Mouse (Mus musculus) heart, postnatal 36 days (tissue): Measurements from ENCODE around the gene Rassf7. TPM values are rescaled to one million over a fixed set of nuclear protein-coding genes. Genes with fewer than 3 reads are reported as not detected.

Experiments
- DNase-seq, 2 experiments: peaks; one replicate each; pipeline ENCODE4 v3.0.0; 2021 to 2022
- intact Hi-C: fragments of 180-260 bp; cut with DNase I; formaldehyde crosslinking; loops from one replicate; pipeline ENCODE4 v1.15.1; 2025
- total RNA-seq, 2 experiments: library from RNA; stranded (reverse); gene quantifications; 2 replicates each; pipeline ENCODE4 v1.2.3; 2021

Gene Rassf7
- 1 to 10 TPM in 1 of 2 experiments, under 1 TPM in 1; 0.79 to 1.7 TPM for total RNA-seq

DNA sequence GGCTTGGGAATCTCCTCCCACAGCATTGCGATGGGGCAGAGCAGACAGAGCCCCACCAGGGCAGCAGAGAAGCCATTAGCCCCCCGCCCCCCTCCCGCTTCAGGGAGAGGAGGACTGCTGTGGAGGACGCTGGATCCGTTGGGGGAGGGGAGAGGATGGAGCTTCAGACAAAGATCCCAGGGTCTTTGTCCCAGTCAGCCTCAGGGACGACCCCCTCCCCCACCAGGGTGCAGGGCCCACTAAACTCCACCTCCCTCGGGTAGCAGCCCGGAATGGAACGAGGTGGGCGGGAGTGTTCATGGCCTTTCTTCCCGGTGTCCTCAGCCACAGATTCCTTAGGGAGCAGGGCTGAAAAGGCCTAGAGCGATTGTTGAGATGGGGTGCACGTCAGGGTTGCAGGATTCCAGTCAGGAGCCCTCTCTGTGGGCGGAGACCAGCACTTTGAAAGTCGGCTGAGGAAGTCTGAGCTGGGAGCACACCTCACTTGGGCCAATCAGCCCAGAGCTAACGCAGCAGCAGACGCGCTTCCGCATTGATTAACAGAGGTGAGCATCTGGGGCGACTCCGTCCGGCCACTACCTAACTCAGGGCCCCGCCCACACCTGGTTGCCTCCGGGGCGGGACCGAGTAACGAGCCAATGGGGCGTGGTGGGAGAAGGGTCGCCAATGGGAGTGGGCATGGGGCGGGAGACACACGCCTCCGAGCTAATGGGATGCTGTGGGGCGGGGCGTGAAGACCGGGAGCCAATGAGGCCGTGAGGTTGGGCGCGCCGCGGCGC, at the start of gene Rassf7:
Rassf7 (plus strand) TSS at position 760 of the 779 bp plus-strand sequence.
- peak; percentile 75 to 79 for DNase-seq
- intact Hi-C loops: no loop called here

DNA sequence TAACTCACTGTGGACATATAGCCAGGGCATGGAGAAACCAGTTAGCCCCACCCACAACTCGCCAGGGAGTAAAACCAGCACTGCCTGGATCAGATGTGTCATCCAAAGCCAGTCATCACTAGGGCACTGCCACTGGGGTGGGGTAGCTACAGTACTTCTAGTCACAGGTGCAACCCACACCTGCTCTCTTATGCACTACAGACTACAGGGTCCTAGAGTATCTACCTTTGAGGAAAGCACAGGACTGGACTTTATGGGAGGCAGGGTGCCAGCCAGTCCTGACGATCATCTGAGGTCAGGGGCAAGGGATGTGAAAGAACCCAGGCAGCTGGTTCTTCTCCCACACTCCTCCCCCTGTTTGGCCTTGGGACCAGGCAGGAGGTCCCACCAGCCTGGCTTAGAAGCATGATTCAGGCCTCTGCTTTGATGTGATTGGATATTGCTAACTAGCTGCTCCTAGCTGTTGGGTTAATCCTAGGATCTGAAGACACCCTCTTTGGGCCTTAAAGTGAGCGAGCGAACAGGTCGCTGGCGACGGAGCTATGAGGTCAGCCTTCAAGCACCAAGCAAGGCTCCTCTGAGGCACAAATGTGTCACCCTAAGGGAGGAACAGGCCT, 47.7 kb upstream of the Rassf7 start:
- intact Hi-C loops: loop anchor here (2.0 kb wide), 1 partner anchor 35 kb away; no protein-coding TSS in a partner anchor
- peak; percentile 32 to 37 for DNase-seq

DNA sequence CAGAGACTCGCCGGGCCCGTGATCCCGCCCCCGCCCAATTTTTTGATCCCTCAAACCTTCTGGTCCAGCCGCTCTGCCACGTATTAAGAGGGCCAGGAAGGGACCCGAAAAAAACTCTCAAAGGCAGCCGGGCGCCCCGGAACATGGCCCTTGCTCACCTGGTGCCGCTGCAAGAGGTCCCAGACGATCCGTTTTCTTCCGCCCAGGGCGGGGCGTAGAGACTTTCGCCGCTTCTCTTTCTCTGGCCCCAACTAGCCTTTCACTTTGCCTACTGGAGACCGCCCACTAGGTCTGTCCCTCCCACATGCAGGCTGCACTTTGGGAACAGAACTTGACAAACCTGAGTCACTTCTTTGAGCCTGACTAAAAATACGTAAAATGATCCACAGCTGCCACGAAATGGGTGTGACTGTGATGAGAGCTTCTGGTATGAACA, 47.1 kb upstream of the Rassf7 start:
- intact Hi-C loops: loop anchor here (2.0 kb wide), 1 partner anchor 36 kb away; no protein-coding TSS in a partner anchor

DNA sequence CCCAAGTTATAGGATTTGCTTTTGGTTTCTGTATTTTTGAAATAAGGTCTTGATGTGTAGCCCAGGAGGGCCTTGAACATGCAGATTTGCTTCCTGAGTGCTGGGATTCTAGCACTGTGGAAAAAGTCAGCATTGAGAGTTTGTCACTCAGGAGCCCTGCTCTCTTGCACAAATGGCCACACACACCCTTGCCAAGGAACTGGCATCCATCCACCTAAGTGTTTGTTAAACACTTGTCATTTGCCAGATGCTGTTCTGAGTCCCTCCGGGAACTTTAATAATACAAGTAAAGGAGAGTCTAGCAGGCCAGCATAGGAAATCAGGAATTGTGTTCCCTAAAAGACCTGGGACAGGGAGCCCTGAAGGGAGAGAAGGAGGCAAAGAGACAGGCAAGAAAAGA, 46.4 kb upstream of the Rassf7 start:
- intact Hi-C loops: loop anchor here (2.0 kb wide), 1 partner anchor 36 kb away; no protein-coding TSS in a partner anchor

More for the DNA sequence above, 47.1 kb upstream of the Rassf7 start:
- DNase-seq: peak; percentile 62 to 74

DNA sequence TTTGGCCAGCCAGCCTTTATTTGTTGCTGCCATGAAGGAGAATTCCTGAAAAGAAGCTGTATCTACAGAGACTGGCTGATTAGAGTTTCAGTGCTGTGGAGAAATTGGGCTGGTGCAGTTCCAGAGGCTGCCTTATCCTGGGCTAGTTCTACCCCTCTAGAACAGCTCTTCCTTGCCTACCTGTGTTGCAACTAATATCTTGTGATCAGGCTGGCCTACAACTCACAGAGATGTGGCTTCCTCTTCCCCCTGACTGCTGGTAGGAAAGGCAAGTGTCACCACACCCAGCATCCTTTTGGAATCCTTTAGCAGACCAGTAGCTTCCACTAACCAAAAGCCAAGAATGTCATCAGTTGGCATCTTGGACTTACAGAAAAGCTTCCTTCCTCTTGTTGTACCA, 45.8 kb upstream of the Rassf7 start:
- no peak for DNase-seq

More for the DNA sequence above, 46.4 kb upstream of the Rassf7 start:
- no peak for DNase-seq

DNA sequence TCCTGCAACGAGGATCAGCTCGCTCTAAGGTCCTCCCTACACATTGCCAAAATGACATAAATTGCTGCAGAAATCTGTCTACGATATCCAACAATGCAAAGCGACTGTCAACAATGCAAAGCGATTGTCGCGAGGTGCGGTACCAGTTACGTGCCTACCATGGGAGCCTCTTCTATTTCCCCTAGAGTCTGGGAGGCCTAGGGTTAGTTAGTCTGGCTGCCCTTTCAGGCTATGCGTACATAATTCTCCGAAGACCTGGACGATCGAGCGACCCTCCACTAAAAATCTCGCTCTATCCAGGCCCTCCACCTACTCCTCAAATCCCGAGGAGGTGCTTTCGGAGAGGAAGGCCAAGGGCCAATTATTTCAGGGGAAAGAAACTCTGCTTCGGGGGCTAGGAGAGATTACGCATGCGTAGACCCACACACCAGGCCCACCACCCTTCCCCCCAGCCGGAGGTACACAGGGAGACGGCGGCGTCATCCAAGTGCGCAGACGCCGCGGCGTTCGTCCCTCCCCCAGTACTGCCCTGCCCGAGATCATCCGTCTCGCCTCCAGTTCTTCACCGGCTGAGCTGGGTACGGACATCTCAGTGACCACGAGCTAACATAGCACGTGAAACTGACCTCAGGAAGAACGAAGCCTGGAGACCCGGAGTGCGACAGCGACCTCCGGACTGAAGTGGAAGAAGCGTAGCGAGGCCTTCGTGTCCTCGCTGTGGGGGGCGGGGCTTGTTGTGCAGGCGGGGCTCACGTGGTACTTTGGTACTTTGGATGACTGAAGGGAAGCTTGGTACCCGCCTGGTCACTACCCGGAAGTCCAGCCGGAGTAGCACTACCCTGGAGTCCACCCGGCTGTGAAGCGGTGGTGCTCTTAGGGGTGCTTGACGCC, 43.3 kb upstream of the Rassf7 start, which contains the start of gene Rnh1:
Rnh1 (minus strand) TSS at position 742 of the 891 bp plus-strand sequence.
- peak; percentile 84 to 94 for DNase-seq
- intact Hi-C loops: loop anchor here (5.0 kb wide), 2 partner anchors 215 to 325 kb away; partner anchors contain the start of genes Gm45717, Ifitm2, Odf3 and Scgb1c1

More for the DNA sequence above, 45.8 kb upstream of the Rassf7 start:
- intact Hi-C loops: loop anchor here (2.0 to 5.0 kb wide), 3 partner anchors 37 to 323 kb away; partner anchors contain the start of genes Gm45717, Ifitm2, Odf3 and Scgb1c1

DNA sequence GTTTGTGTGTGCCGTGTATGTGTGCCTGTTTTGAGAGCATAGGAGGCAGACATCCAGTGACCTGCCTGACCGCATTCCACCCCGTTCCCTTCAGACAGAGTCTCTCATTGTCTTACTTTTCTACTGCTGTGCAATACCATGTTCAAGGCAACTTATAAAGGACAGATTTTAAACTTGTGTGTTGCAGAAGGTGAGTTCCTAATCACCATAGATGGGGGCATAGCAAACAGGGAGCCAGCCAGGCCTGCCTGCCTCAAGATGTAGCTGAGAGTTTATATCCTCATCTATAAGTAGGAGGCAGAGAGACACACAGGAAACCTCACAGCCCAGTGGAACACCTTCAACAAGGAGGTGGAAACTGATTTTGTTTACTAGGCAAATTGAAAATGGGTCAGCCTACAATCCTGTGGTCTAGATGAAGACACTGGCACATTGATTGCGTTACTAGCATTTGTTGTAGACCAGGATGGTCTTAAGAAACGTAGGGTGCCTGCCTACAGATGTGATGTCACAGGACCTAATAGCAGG, 42.3 kb upstream of the Rassf7 start:
- intact Hi-C loops: loop anchor here (5.0 kb wide), 2 partner anchors 216 to 326 kb away; partner anchors contain the start of genes Gm45717, Ifitm2, Odf3 and Scgb1c1
- no peak for DNase-seq

DNA sequence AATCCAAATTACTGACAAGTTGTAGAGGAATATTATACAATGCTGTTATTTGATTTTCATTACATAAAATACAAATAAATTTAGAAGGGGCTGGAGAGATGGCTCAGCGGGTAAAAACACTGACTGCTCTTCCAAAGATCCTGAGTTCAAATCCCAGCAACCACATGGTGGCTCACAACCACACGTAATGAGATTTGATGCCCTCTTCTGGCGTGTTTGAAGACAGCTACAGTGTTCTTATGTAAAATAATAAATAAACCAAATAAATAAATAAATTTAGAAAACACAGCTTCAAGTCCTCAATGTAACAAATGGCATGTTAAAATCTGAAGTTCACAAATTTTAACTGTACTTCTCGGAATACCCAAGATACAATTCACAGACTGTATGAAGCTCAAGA, 40.6 kb upstream of the Rassf7 start:
- intact Hi-C loops: loop anchor here (1.0 to 5.0 kb wide), 3 partner anchors 103 to 168 kb away; no protein-coding TSS in a partner anchor
- no peak for DNase-seq

DNA sequence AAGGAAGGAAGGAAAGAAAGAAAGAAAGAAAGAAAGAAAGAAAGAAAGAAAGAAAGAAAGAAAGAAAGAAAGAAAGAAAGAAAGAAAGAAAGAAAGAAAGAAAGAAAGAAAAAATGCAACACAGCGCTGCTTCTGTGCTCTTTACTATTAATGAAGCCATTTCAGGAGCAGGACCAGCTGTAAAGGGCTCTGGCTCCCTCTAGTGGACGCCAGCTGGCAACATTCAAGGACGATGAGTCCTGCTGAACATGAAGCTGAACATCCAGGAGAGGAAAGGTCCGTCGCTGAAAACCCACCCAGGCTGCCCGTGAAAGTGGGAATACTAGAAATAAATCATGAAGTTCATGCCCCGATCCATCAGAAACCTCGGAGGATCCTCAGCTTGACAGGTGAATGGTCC, 39.5 kb upstream of the Rassf7 start:
- peak; percentile 84 to 89 for DNase-seq
- intact Hi-C loops: loop anchor here (1.0 to 5.0 kb wide), 4 partner anchors 84 to 268 kb away; no protein-coding TSS in a partner anchor

DNA sequence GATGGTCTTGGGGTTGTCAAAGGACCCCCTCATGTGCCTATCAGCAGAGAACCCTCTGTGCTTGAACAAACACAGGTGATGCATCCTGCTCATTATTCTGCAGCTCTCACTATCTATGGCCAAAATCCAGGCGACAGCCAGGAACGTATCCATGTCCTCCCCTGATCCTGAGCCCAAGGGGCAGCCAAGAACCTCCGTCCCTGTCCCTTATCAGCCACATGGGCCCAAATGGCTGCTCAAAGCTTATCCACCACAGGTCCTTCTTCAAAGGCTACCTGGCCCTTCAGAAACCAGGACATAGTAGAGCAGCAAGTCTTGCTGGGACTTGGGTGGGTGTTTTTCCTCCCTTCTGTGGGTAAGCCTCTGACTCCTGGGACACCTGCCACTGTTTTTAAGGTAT, 27.5 kb upstream of the Rassf7 start:
- DNase-seq: no peak
- intact Hi-C loops: no loop called here

DNA sequence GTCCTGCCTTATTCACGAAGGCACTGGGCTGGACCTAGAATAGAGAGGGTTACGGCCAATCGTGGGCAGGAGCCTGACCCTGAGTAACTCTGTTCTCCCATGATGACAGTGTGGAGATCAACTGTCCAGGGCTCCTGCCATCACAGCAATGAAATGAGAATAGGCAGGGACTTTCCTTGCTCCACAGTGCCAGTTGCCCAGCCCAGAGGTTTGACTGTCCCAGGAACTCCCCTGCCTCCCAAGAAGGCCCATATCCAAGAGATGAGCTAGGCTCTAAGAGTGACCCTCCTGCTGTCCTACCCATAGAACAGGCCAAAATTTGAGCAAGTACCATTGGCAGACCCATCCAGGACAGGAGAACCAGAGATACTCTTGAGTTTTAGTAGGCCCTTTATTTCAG, 26.9 kb upstream of the Rassf7 start:
- no peak for DNase-seq
- intact Hi-C loops: no loop called here

DNA sequence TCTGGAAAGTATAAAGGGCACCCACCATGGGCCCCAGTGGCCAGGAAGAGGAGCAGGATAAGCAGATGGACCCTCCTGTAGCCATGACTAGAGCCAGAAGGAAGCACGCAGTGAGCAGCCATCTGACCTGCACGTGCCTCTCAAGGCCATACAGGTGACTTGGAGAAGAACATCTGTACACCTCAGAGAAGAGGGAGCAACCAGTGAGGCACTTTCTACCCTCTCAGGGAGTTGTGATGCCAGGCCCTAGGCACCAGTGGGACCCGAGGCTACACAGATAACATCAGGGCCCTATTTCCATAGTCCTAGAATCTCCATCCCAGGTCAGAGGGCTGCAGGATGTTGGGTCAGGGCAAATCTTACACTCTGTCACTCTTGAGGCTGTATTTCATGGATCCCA, 25.4 kb upstream of the Rassf7 start:
- intact Hi-C loops: loop anchor here (5.0 kb wide), 1 partner anchor 333 kb away; the partner anchor contains the start of genes Bet1l, Gm45785 and Ric8a
- no peak for DNase-seq

DNA sequence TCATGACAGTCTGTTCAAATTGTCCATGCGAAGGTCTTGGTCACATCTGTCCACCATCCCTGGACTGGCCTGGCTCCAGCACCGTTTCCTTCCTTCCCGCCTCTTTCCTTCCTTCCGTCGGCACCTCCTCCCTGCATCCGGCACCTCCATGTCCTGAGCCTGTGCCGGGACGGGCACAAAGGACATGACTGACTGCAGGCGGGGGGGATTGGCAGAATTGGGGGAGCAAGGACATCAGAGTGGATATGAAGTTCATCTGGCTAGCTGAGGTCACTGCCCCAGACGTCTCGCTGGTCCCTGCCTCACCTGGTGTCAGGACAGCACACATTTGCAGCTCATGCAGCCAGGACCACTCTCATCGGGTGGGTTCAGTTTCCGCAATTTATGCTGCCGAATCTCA, 24.6 kb upstream of the Rassf7 start:
- DNase-seq: peak; percentile 31 to 37
- intact Hi-C loops: loop anchor here (5.0 kb wide), 1 partner anchor 334 kb away; the partner anchor contains the start of genes Bet1l, Gm45785 and Ric8a

DNA sequence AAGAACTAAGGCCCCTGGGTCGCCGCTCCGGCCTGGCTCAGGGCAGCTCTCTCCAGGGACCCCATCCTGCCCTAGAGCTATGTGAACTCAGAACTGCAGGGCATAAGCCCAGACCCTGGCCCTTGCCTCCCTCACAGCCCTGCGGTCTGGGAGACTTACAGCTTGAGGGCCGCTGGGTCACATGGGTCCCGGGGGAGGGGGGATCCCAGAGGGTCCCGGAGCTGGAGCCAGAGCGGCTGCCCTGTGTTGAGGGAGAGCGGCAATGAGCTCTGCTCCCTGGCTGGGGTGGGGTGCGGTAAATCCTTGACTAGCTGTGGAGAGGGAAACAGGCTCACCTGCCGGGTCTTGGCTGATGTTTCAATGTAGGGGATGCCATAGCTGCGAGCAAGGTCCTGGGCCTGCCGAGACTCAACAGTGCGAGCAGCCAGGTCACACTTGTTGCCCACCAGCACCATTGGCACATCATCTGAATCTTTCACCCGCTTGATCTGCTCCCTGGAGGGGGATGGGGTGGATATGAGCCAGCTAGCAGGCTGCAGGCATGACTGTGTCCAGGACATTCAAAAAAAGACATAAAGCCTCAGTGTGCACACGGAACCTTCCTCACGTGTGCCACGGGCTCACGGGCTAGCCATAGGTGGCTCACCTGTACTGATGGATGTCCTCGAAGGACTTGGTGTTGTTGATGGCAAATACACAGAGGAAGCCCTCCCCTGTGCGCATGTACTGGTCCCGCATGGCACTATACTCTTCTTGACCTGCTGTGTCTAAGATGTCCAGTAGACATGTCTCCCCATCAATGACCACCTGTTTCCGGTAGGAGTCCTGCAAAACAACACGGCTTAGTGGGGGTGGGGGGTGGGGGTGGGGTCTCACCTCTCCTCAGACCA, 23.6 kb upstream of the Rassf7 start:
- intact Hi-C loops: loop anchor here (5.0 kb wide), 1 partner anchor 335 kb away; the partner anchor contains the start of genes Bet1l, Gm45785 and Ric8a
- no peak for DNase-seq

DNA sequence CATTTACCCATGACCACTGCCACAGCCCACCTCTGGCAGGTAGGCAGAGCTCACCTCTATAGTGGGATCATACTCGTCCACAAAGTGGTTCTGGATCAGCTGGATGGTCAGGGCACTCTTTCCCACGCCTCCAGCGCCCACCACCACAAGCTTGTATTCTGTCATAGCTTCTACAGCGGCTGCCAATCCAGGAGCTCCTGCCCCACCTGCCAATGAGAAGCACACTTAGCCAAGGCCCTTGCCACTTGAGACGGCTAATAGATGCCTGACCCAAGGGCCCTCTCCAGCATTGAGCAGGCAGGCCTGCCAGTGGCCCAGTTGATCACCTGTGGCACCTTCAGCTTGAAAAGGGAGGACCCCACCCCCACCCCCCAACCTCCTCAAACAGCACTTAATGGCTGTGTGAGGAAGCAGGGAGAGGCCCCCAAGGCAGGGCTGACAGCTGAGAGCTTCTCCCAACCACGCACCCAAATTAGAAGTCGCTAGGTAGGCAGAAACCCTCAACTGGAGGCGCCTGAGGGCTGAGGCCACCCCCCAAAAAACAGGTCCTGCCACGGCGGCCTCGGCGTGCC, 22.8 kb upstream of the Rassf7 start:
- intact Hi-C loops: loop anchor here (5.0 kb wide), 1 partner anchor 336 kb away; the partner anchor contains the start of genes Bet1l, Gm45785 and Ric8a
- DNase-seq: no peak

DNA sequence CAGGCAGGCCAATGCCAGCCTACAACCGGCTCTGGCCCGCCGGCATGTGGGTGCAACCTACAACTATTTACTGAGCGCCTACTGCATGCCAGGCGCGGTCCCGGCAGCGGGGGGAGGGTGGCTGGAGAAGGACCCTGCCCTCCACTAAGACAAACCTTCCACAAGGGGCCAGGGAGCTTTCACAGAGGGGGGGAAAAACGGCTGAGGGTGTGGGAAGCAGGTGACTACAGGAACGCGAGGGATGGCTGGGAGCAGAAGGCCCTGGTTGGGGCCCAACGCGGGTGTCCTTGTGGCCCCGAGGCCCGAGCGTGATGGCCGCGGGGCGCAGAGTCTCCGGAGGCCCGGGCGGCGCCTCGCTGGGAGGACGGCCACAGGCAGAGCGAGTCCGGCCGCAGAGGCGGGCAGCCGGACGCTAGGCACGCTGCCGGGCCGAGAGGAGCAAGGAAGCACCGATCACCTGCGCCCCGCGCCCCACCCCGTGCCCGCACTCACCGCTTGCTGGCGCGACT, 22.3 kb upstream of the Rassf7 start:
- no peak for DNase-seq

DNA sequence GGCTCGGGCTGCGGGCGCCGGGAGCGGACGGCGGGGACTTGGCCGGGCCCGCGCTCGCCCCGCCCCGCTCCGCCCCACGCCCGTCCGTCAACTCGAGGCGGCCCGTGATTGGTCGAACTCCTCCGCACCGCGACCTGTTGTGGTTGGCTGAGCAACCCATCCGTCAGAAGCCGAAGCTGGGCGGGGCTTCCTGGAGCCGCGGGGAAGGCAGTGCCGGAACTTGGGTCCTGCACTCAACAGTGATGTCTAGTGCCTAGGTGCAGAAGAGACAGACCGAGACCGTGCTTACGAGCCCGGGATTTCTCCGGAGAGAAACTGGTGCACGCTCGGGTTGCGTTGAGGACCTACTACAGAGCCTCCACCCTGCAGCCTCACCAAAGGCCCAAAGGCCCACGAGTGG, 21.7 kb upstream of the Rassf7 start, which contains the start of the genes Hras and Lrrc56:
Hras (minus strand) TSS at position 58 of the 400 bp plus-strand sequence.
Lrrc56 (plus strand) TSS at position 210 of the 400 bp plus-strand sequence.
- peak; percentile 97 to 99 for DNase-seq
- intact Hi-C loops: loop anchor here (5.0 kb wide), 1 partner anchor 337 kb away; the partner anchor contains the start of genes Bet1l, Gm45785 and Ric8a

More for the DNA sequence above, 22.3 kb upstream of the Rassf7 start:
- intact Hi-C loops: loop anchor here (5.0 kb wide), 1 partner anchor 336 kb away; the partner anchor contains the start of genes Bet1l, Gm45785 and Ric8a
